Mouse (Mus musculus): ENCODE results near the gene Nsdhl. TPM values are rescaled to one million over a fixed set of nuclear protein-coding genes. Genes with fewer than 3 reads are reported as not detected.

The Nsdhl gene
- 43.5 and 51.3 TPM in 2 replicates for polyA plus RNA-seq (2014; fragmentation: Nextera tagmentation; extraction: Ambion mirVana)

DNA sequence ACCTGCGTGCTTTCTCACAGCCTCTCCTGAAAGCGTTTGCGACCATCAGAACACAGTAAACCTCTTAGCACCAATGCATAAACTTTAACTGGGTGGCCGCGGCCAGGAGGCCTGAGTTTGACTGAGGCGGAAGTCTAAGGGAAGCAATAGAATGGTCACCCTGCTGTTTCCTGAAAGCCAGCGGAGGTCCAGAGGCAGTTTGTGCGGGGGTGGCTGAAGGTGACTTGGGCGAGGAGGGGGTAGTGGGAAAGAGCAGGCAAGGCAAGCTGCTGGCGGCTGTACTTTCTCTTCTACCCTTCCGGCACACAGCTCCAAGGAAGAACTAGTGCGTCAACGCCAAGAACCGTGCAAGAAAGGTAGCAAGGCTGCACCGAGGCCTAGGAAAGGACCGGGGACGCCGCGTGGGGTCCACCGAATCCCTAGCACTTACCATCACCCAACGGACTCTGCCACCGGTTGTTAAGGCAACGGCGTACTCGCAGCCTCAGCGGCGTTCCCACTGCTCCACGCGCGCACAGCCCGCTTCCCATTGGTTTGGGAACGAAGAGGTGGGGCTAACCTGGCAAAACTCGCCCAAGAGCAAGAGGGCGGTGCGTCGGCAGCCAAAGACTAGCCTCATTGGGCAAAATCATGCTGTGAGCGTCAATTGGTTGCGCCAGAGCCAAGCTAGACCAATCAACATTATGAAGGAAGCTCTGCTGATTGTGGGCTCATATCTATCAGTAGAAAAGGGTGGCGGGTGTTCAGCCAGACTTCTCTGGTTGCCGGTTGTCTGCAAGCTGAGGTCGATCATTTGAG, at the start of gene Nsdhl, which contains the start of gene Cetn2:
TSS of gene Nsdhl (plus strand) at position 674 of the 798 bp plus-strand sequence.
TSS of gene Cetn2 (minus strand) at position 528 of the 798 bp plus-strand sequence.
- WGBS: 15% methylated on average over 41 of the region's 41 CpGs
- DNase-seq (ENCODE audit: low spot score) (peak; percentile 89), ATAC-seq (ENCODE audit: insufficient read depth, low FRiP score, low TSS enrichment) (peak; percentile 100)
- H3K9me3 ChIP-seq (ENCODE audit: control insufficient read depth, low read length): no peaks in the 10 kb centered on the region
- H3K4me1 ChIP-seq (ENCODE audit: control insufficient read depth, insufficient read depth, low read length): no peaks in the 10 kb centered on the region
- H3K27me3 ChIP-seq (ENCODE audit: control insufficient read depth, insufficient read depth, low read length): no peaks in the 10 kb centered on the region
- peak within 1 kb of the TSS; percentile 49 for H3K4me2 ChIP-seq (ENCODE audit: low read depth)
- H3K36me3 ChIP-seq (ENCODE audit: control insufficient read depth, insufficient read depth, low read length): no peaks in the 10 kb centered on the region
- peak within 1 kb of the TSS; percentile 42 for H3K9ac ChIP-seq (ENCODE audit: low read length)
- no peak within 1 kb of the TSS for H3K27ac ChIP-seq (ENCODE audit: low read depth, low read length)
- H3K4me3 ChIP-seq (ENCODE audit: low read depth, low read length): peak within 1 kb of the TSS; percentile 48

GRCm38 (mm10) chrX:72895388-72896054, 22.8 kb upstream of the Nsdhl start:
- no peak overlapping the region for H3K27ac ChIP-seq (ENCODE audit: low read depth, low read length)
- H3K27me3 ChIP-seq (ENCODE audit: control insufficient read depth, insufficient read depth, low read length): no peaks in the 10 kb centered on the region
- no peaks in the 10 kb centered on the region for H3K4me1 ChIP-seq (ENCODE audit: control insufficient read depth, insufficient read depth, low read length)
- DNase-seq (ENCODE audit: low spot score) (peak; percentile 55), ATAC-seq (ENCODE audit: insufficient read depth, low FRiP score, low TSS enrichment) (peak; percentile 81)
- no peaks in the 10 kb centered on the region for H3K36me3 ChIP-seq (ENCODE audit: control insufficient read depth, insufficient read depth, low read length)
- WGBS: 51% methylated on average over 5 of the region's 5 CpGs
- H3K4me2 ChIP-seq (ENCODE audit: low read depth): no peak overlapping the region
- no peak overlapping the region for H3K4me3 ChIP-seq (ENCODE audit: low read depth, low read length)
- no peak overlapping the region for H3K9ac ChIP-seq (ENCODE audit: low read length)
- no peaks in the 10 kb centered on the region for H3K9me3 ChIP-seq (ENCODE audit: control insufficient read depth, low read length)

DNA sequence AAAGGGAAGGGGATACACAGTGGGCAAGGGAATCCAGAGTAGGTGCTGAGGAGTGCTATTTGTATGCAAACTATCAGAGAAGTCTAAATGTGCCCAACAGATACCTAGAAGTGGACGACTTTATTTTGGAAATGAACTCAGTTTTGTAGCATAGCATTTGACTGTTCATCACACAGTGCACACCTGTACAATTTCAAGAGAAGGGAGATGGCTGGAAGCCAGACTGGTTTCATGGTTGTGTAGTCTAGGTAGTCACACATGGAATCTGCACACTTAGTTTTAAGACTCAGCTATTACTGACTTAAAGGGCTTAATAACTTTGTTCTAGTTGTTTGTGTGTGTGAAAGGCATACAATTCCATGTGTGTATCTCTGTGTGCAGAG, 22.3 kb upstream of the Nsdhl start:
- Histone ChIP-seq H3K4me2 (ENCODE audit: low read depth) (no peak overlapping the region), H3K4me3 (ENCODE audit: low read depth, low read length) (no peak overlapping the region), H3K4me1 (ENCODE audit: control insufficient read depth, insufficient read depth, low read length) (no peaks in the 10 kb centered on the region), H3K27me3 (ENCODE audit: control insufficient read depth, insufficient read depth, low read length) (no peaks in the 10 kb centered on the region), H3K9ac (ENCODE audit: low read length) (no peak overlapping the region), H3K36me3 (ENCODE audit: control insufficient read depth, insufficient read depth, low read length) (no peaks in the 10 kb centered on the region), H3K9me3 (ENCODE audit: control insufficient read depth, low read length) (no peaks in the 10 kb centered on the region), H3K27ac (ENCODE audit: low read depth, low read length) (no peak overlapping the region)
- no peak for ATAC-seq (ENCODE audit: insufficient read depth, low FRiP score, low TSS enrichment)
- no peak for DNase-seq (ENCODE audit: low spot score)
- 71% methylated on average over 1 of the region's 1 CpGs for WGBS

DNA sequence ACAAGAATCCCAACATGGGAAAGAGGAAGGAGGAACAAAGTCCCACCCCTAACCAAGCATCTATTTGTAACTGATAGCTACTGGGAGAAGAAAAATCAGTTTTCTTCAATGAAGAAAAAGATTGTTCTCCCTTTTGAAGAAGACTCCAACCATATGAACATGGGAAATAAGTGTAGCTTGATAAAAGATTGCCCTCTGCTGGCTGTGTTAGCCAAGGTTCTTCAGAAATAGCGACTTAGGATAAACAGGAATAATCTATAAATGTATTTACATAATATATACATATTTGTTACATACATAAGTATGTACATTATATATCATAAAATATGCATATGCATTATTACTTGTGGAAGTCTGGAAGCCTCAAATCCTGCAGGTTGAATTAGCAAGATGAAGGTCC, 15.8 kb upstream of the Nsdhl start:
- WGBS: 34% methylated on average over 1 of the region's 1 CpGs
- Histone ChIP-seq H3K9me3 (ENCODE audit: control insufficient read depth, low read length) (no peaks in the 10 kb centered on the region), H3K4me3 (ENCODE audit: low read depth, low read length) (no peak overlapping the region), H3K27me3 (ENCODE audit: control insufficient read depth, insufficient read depth, low read length) (no peaks in the 10 kb centered on the region), H3K4me1 (ENCODE audit: control insufficient read depth, insufficient read depth, low read length) (no peaks in the 10 kb centered on the region), H3K27ac (ENCODE audit: low read depth, low read length) (no peak overlapping the region), H3K9ac (ENCODE audit: low read length) (no peak overlapping the region), H3K36me3 (ENCODE audit: control insufficient read depth, insufficient read depth, low read length) (no peaks in the 10 kb centered on the region), H3K4me2 (ENCODE audit: low read depth) (no peak overlapping the region)
- ATAC-seq (ENCODE audit: insufficient read depth, low FRiP score, low TSS enrichment): no peak
- DNase-seq (ENCODE audit: low spot score): no peak

- no peak for ATAC-seq (ENCODE audit: insufficient read depth, low FRiP score, low TSS enrichment)
- no peaks in the 10 kb centered on the region for H3K4me1 ChIP-seq (ENCODE audit: control insufficient read depth, insufficient read depth, low read length)
- no peak overlapping the region for H3K27ac ChIP-seq (ENCODE audit: low read depth, low read length)
- no peak overlapping the region for H3K4me2 ChIP-seq (ENCODE audit: low read depth)
- no peaks in the 10 kb centered on the region for H3K36me3 ChIP-seq (ENCODE audit: control insufficient read depth, insufficient read depth, low read length)
- H3K4me3 ChIP-seq (ENCODE audit: low read depth, low read length): no peak overlapping the region
- no peaks in the 10 kb centered on the region for H3K27me3 ChIP-seq (ENCODE audit: control insufficient read depth, insufficient read depth, low read length)
- no peak for DNase-seq (ENCODE audit: low spot score)
- H3K9ac ChIP-seq (ENCODE audit: low read length): no peak overlapping the region
- H3K9me3 ChIP-seq (ENCODE audit: control insufficient read depth, low read length): no peaks in the 10 kb centered on the region
- 75% methylated on average over 6 of the region's 6 CpGs for WGBS
These were observed 10.5 kb upstream of the Nsdhl start for GRCm38 (mm10) chrX:72907619-72908403.

- H3K4me2 ChIP-seq (ENCODE audit: low read depth): no peak overlapping the region
- H3K36me3 ChIP-seq (ENCODE audit: control insufficient read depth, insufficient read depth, low read length): no peaks in the 10 kb centered on the region
- peak; percentile 74; the same call in 1 of the 2 replicates for ATAC-seq (ENCODE audit: insufficient read depth, low FRiP score, low TSS enrichment)
- H3K4me1 ChIP-seq (ENCODE audit: control insufficient read depth, insufficient read depth, low read length): no peaks in the 10 kb centered on the region
- H3K4me3 ChIP-seq (ENCODE audit: low read depth, low read length): no peak overlapping the region
- 16% methylated on average over 2 of the region's 2 CpGs for WGBS
- H3K27me3 ChIP-seq (ENCODE audit: control insufficient read depth, insufficient read depth, low read length): no peaks in the 10 kb centered on the region
- H3K9me3 ChIP-seq (ENCODE audit: control insufficient read depth, low read length): no peaks in the 10 kb centered on the region
- peak; percentile 12 for DNase-seq (ENCODE audit: low spot score)
- no peak overlapping the region for H3K27ac ChIP-seq (ENCODE audit: low read depth, low read length)
- H3K9ac ChIP-seq (ENCODE audit: low read length): no peak overlapping the region
These were observed 10.0 kb upstream of the Nsdhl start for GRCm38 (mm10) chrX:72908404-72908741.

- Histone ChIP-seq H3K9ac (ENCODE audit: low read length) (no peak overlapping the region), H3K27ac (ENCODE audit: low read depth, low read length) (no peak overlapping the region), H3K9me3 (ENCODE audit: control insufficient read depth, low read length) (no peaks in the 10 kb centered on the region), H3K27me3 (ENCODE audit: control insufficient read depth, insufficient read depth, low read length) (no peaks in the 10 kb centered on the region), H3K4me3 (ENCODE audit: low read depth, low read length) (no peak overlapping the region), H3K36me3 (ENCODE audit: control insufficient read depth, insufficient read depth, low read length) (no peaks in the 10 kb centered on the region), H3K4me1 (ENCODE audit: control insufficient read depth, insufficient read depth, low read length) (no peaks in the 10 kb centered on the region), H3K4me2 (ENCODE audit: low read depth) (no peak overlapping the region)
- WGBS: 100% methylated on average over 1 of the region's 1 CpGs
- DNase-seq (ENCODE audit: low spot score) (no peak), ATAC-seq (ENCODE audit: insufficient read depth, low FRiP score, low TSS enrichment) (no peak)
These were observed 6.7 kb upstream of the Nsdhl start for GRCm38 (mm10) chrX:72911611-72912010.

GRCm38 (mm10) chrX:72918682-72919059, 314 bp downstream of the Nsdhl start:
- WGBS: 21% methylated on average over 6 of the region's 6 CpGs
- Histone ChIP-seq H3K4me1 (ENCODE audit: control insufficient read depth, insufficient read depth, low read length) (no peaks in the 10 kb centered on the region), H3K4me2 (ENCODE audit: low read depth) (peak overlapping the region; percentile 49), H3K9ac (ENCODE audit: low read length) (peak overlapping the region; percentile 42), H3K9me3 (ENCODE audit: control insufficient read depth, low read length) (no peaks in the 10 kb centered on the region), H3K27ac (ENCODE audit: low read depth, low read length) (no peak overlapping the region), H3K36me3 (ENCODE audit: control insufficient read depth, insufficient read depth, low read length) (no peaks in the 10 kb centered on the region), H3K27me3 (ENCODE audit: control insufficient read depth, insufficient read depth, low read length) (no peaks in the 10 kb centered on the region), H3K4me3 (ENCODE audit: low read depth, low read length) (peak overlapping the region; percentile 48)
- DNase-seq (ENCODE audit: low spot score) (no peak), ATAC-seq (ENCODE audit: insufficient read depth, low FRiP score, low TSS enrichment) (no peak; the same call in 1 of the 2 replicates)
